In the genomic region with DNA sequence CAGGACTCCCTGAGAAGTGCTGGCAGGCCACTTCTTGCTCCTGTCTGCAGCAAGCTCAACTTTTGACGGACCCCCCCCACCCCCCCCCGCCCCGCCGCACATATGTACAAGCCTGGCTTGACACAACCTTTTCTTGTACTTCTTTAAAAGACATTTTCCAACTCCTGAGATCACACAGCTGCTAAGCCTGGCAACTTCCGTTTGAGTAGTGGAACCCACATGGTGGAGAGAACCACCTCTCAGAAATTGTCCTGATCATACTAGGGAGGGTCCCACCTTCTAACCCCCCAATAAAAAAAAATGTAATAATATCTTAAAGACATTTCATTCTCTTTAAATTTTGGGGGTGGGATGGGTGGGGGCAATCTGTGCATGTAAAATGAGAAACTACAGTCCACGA, we compare ENCODE assay signal across 10 mouse cellular contexts. TPM values are rescaled to one million over a fixed set of nuclear protein-coding genes. Genes with fewer than 3 reads are reported as not detected.
DNase-seq lines count a peak whose midpoint lies in the region; ATAC-seq and TF ChIP-seq lines count a peak whose summit lies in the region.
"Had no signal": no experiment of that assay in that cellular context is flagged by ENCODE, and none has a peak within 500 bp of the region (broad histone marks: within the 10 kb centered on the region; RNA-seq: fewer than 3 reads in every experiment).

No protein-coding gene starts in this region.

- 39% methylated on average over 6 of the region's 6 CpGs for WGBS in lung, postnatal 0 days
- WGBS in forebrain, postnatal 0 days = 61% methylated on average over 6 of the region's 6 CpGs
- 45% methylated on average over 6 of the region's 6 CpGs for WGBS in liver, embryonic 15.5 days (ENCODE audit: insufficient replicate concordance)

- ATAC-seq in lung, postnatal 0 days = no peak
- ATAC-seq in forebrain, postnatal 0 days = no peak
- no peak for ATAC-seq in liver, embryonic 15.5 days (ENCODE audit: insufficient read depth)
- no peak for ATAC-seq in cerebellum, adult (ENCODE audit: insufficient number of reproducible peaks, low FRiP score, low TSS enrichment)

- H3K4me1 ChIP-seq in lung, postnatal 0 days (ENCODE audit: insufficient read depth, low read depth, low read length) = peaks cover 7% of the 10 kb centered on the region; the same call in 1 of the 2 replicates
- peaks cover 6% of the 10 kb centered on the region for H3K4me1 ChIP-seq in forebrain, postnatal 0 days (ENCODE audit: insufficient read depth)
- peaks cover 28% of the 10 kb centered on the region for H3K4me1 ChIP-seq in liver, embryonic 15.5 days (replicated peaks)

- DNase-seq in lung, postnatal 0 days (ENCODE audit: low spot score) = peak; percentile 18
- no peak for DNase-seq in lung, postnatal 4 days
- no peak for DNase-seq in forebrain, postnatal 0 days
- DNase-seq in thymus, postnatal 25 days = peak; percentile 26
- DNase-seq in layer of hippocampus, postnatal 25 days (ENCODE audit: extremely low spot score in 1 of 2, low spot score in 1 of 2) = no peak
- no peak for DNase-seq in cerebellum, postnatal 14 days

- H3K4me2 ChIP-seq in lung, postnatal 0 days (replicated peaks; ENCODE audit: low read depth, low read length) = peak overlapping the region; percentile 86
- peak overlapping the region; percentile 91 for H3K4me2 ChIP-seq in forebrain, postnatal 0 days (ENCODE audit: low read depth)
- H3K4me2 ChIP-seq in liver, embryonic 15.5 days = peak overlapping the region; percentile 98

- H3K36me3 ChIP-seq in lung, postnatal 0 days (ENCODE audit: insufficient read depth, low read length) = peaks cover 14% of the 10 kb centered on the region; the same call in 1 of the 2 replicates
- H3K36me3 ChIP-seq in forebrain, postnatal 0 days (ENCODE audit: insufficient read depth) = peaks cover 22% of the 10 kb centered on the region
- peaks cover 38% of the 10 kb centered on the region for H3K36me3 ChIP-seq in liver, embryonic 15.5 days (replicated peaks)

- H3K9ac ChIP-seq in lung, postnatal 0 days (replicated peaks; ENCODE audit: low read depth) = no peak overlapping the region
- no peak overlapping the region for H3K9ac ChIP-seq in forebrain, postnatal 0 days
- H3K9ac ChIP-seq in liver, embryonic 15.5 days = no peak overlapping the region

- H3K27me3 ChIP-seq in lung, postnatal 0 days (replicated peaks; ENCODE audit: insufficient read depth, low read length) = no peaks in the 10 kb centered on the region
- H3K27me3 ChIP-seq in forebrain, postnatal 0 days (ENCODE audit: insufficient read depth, low read length) = no peaks in the 10 kb centered on the region
- no peaks in the 10 kb centered on the region for H3K27me3 ChIP-seq in liver, embryonic 15.5 days

- no peak for TF ChIP-seq CTCF in lung, postnatal 0 days (IDR thresholded peaks at IDR 0.05)
- no peak for TF ChIP-seq CTCF in forebrain, postnatal 0 days (IDR thresholded peaks at IDR 0.05; ENCODE audit: low read depth)

- H3K4me3 ChIP-seq in lung, postnatal 0 days (ENCODE audit: low read depth, low read length) = peak overlapping the region; percentile 61; the same call in 1 of the 2 replicates
- H3K4me3 ChIP-seq in forebrain, postnatal 0 days (ENCODE audit: low read depth, low read length) = peak overlapping the region; percentile 70
- peak overlapping the region; percentile 85; the same call in 1 of the 2 replicates for H3K4me3 ChIP-seq in liver, embryonic 15.5 days (replicated peaks)

- no peak for TF ChIP-seq EP300 in lung, postnatal 0 days (IDR thresholded peaks at IDR 0.05)

- peak overlapping the region; percentile 86; the same call in 1 of the 2 replicates for H3K27ac ChIP-seq in lung, postnatal 0 days (ENCODE audit: low read length)
- H3K27ac ChIP-seq in forebrain, postnatal 0 days (ENCODE audit: low read depth, low read length) = no peak overlapping the region
- peak overlapping the region; percentile 99 for H3K27ac ChIP-seq in liver, embryonic 15.5 days (replicated peaks)

- H3K9me3 ChIP-seq in lung, postnatal 0 days (ENCODE audit: low read length) = no peaks in the 10 kb centered on the region
- H3K9me3 ChIP-seq in forebrain, postnatal 0 days (ENCODE audit: low read length) = no peaks in the 10 kb centered on the region
- no peaks in the 10 kb centered on the region for H3K9me3 ChIP-seq in liver, embryonic 15.5 days (replicated peaks)

RNA-seq across cellular contexts. Expression of a gene that starts 1.2 kb away (rescaled TPM):
- 7.0 and 7.2 TPM in 2 replicates for polyA plus RNA-seq in lung, postnatal 0 days (2015; fragmentation: Nextera tagmentation; extraction: Ambion mirVana)
- 7.7 and 12.1 TPM in 2 replicates for total RNA-seq in forebrain, postnatal 0 days (2014; rRNA removed)
- polyA plus RNA-seq in forebrain, postnatal 0 days (2015; fragmentation: Nextera tagmentation; extraction: Ambion mirVana) = 4.3 and 6.0 TPM in 2 replicates
- 2.5 and 2.8 TPM in 2 replicates for polyA plus RNA-seq in liver, embryonic 15.5 days (2015; fragmentation: Nextera tagmentation; extraction: Ambion mirVana)
- total RNA-seq in layer of hippocampus, postnatal 25 days (2021) = 1 to 10 TPM; 5.2 to 7.8 TPM

RNA-seq across cellular contexts. Expression of a gene that starts 41.9 kb away (rescaled TPM):
- 93.6 and 96.0 TPM in 2 replicates for polyA plus RNA-seq in lung, postnatal 0 days (2015; fragmentation: Nextera tagmentation; extraction: Ambion mirVana)
- total RNA-seq in forebrain, postnatal 0 days (2014; rRNA removed) = 119 and 124 TPM in 2 replicates
- polyA plus RNA-seq in forebrain, postnatal 0 days (2015; fragmentation: Nextera tagmentation; extraction: Ambion mirVana) = 90.2 and 101 TPM in 2 replicates
- polyA plus RNA-seq in liver, embryonic 15.5 days (2015; fragmentation: Nextera tagmentation; extraction: Ambion mirVana) = 48.0 and 48.5 TPM in 2 replicates
- total RNA-seq in layer of hippocampus, postnatal 25 days (2021) = 10 to 100 TPM; 98.7 to 99.7 TPM

RNA-seq across cellular contexts. Expression of a gene that starts 56.6 kb away (rescaled TPM):
- polyA plus RNA-seq in lung, postnatal 0 days (2015; fragmentation: Nextera tagmentation; extraction: Ambion mirVana) = not detected in 2 replicates
- not detected in 2 replicates for total RNA-seq in forebrain, postnatal 0 days (2014; rRNA removed)
- not detected in 2 replicates for polyA plus RNA-seq in forebrain, postnatal 0 days (2015; fragmentation: Nextera tagmentation; extraction: Ambion mirVana)
- not detected in 2 replicates for polyA plus RNA-seq in liver, embryonic 15.5 days (2015; fragmentation: Nextera tagmentation; extraction: Ambion mirVana)
- total RNA-seq in layer of hippocampus, postnatal 25 days (2021) = not detected
- total RNA-seq: adrenal gland, postnatal 14 days; heart, postnatal 14 days had no signal

Comparison
In these comparisons a context has a peak if more than half of its experiments do, and no peak if none do; other contexts are left out.
1. DNase-seq: peak in lung, postnatal 0 days (single experiment) and thymus, postnatal 25 days (single experiment); none in lung, postnatal 4 days (0 of 2), forebrain, postnatal 0 days (single experiment), layer of hippocampus, postnatal 25 days (0 of 2) and cerebellum, postnatal 14 days (0 of 2).
2. Peak in every context shown above with its lines, with median percentiles within 50 percentile points of each other: H3K4me2 ChIP-seq and H3K4me3 ChIP-seq.